Mouse (Mus musculus) ES-E14 (cell line): ENCODE measurements around the gene Foxp1. TPM values are rescaled to one million over a fixed set of nuclear protein-coding genes. Genes with fewer than 3 reads are reported as not detected.

Experiments used
- DNase-seq: peaks from one replicate; pipeline ENCODE4 v3.0.0-alpha.2; 2013; ENCODE audit warnings: low read depth, low spot score
- H3K27ac ChIP-seq: 2 replicates; pipeline ENCODE4 v1.5.1; 2012; ENCODE audit warnings: low read depth, mild to moderate bottlenecking, low read length, moderate library complexity, mixed read lengths; ENCODE audit not compliant: poor library complexity, insufficient read depth, severe bottlenecking
- H3K36me3 ChIP-seq: 2 replicates; pipeline ENCODE4 v1.6.1; 2012; ENCODE audit warnings: mild to moderate bottlenecking, low read length, moderate library complexity, mixed read lengths; ENCODE audit not compliant: control insufficient read depth, poor library complexity, insufficient read depth, severe bottlenecking
- H3K4me1 ChIP-seq, 2 experiments: fragments of 150-350 bp in 1 of 2; sonication (generic) in 1 of 2; 2 replicates each; pipeline ENCODE4 v1.6.1; 2012; ENCODE audit warnings: low read length in 2 of 2, mild to moderate bottlenecking in 1 of 2, mixed read lengths in 1 of 2; ENCODE audit not compliant: control insufficient read depth in 2 of 2, insufficient read depth in 2 of 2, poor library complexity in 1 of 2
- H3K4me3 ChIP-seq, 2 experiments: fragments of 150-350 bp in 1 of 2; sonication (generic) in 1 of 2; 2 replicates each; pipeline ENCODE4 v1.5.1; 2012; ENCODE audit warnings: low read length in 2 of 2, low read depth in 1 of 2, mild to moderate bottlenecking in 1 of 2, mixed read lengths in 1 of 2; ENCODE audit not compliant: insufficient read depth in 1 of 2, poor library complexity in 1 of 2, severe bottlenecking in 1 of 2
- H3K9ac ChIP-seq: 2 replicates; pipeline ENCODE4 v1.6.1; 2012; ENCODE audit warnings: low read depth, mild to moderate bottlenecking, low read length, mixed read lengths; ENCODE audit not compliant: poor library complexity, insufficient read depth, severe bottlenecking
- H3K9me3 ChIP-seq: fragments of 150-350 bp; sonication (generic); 2 replicates; pipeline ENCODE4 v1.6.1; 2012; ENCODE audit warnings: low read depth, mild to moderate bottlenecking, low read length; ENCODE audit not compliant: control insufficient read depth, insufficient read depth
- CHD2 ChIP-seq: IDR thresholded peaks from 2 replicates; pipeline ENCODE4 v1.6.1; 2014; ENCODE audit warnings: mild to moderate bottlenecking, low read depth, low read length, inconsistent platforms
- HCFC1 ChIP-seq: IDR thresholded peaks from 2 replicates; pipeline ENCODE4 v1.6.1; 2012; ENCODE audit warnings: low read length, inconsistent platforms, borderline replicate concordance; ENCODE audit not compliant: insufficient read depth
- MAFK ChIP-seq: IDR thresholded peaks from 2 replicates; pipeline ENCODE4 v1.6.1; 2014; ENCODE audit warnings: mild to moderate bottlenecking, low read depth, low read length, inconsistent platforms; ENCODE audit not compliant: insufficient read depth
- ZC3H11A ChIP-seq: IDR thresholded peaks from 2 replicates; pipeline ENCODE4 v1.6.1; 2012; ENCODE audit warnings: low read depth, mild to moderate bottlenecking, inconsistent platforms, low read length, borderline replicate concordance
- ZNF384 ChIP-seq: IDR thresholded peaks from 2 replicates; pipeline ENCODE4 v1.6.1; 2012; ENCODE audit warnings: low read depth, low read length, inconsistent platforms
- in situ Hi-C, 2 experiments: fragments of 600-800 bp; cut with MboI; formaldehyde crosslinking; loops; one replicate each; pipeline ENCODE4 v1.15.1; 2025; ENCODE audit warnings: low sequenced_read_pairs in 2 of 2, inconsistent platforms in 1 of 2; ENCODE audit not compliant: unreplicated experiment in 2 of 2
- total RNA-seq: library from RNA; depleted of rRNA; stranded (reverse); fragments of 300-350 nt; gene quantifications from 2 replicates; pipeline ENCODE4 v1.2.3, GENCODE M21; 2012

Gene Foxp1
- total RNA-seq, 1 experiment = 70.0 TPM

- no peak overlapping the region for H3K9ac ChIP-seq
- H3K27ac ChIP-seq = no peak overlapping the region
- peaks cover 10% of the 10 kb centered on the region for H3K36me3 ChIP-seq
- H3K4me1 ChIP-seq = no peaks in the 10 kb centered on the region
- no peaks in the 10 kb centered on the region for H3K9me3 ChIP-seq
- DNase-seq = no peak
- TF ChIP-seq HCFC1 = no peak
- no peak for TF ChIP-seq ZNF384
- no peak for TF ChIP-seq ZC3H11A
- no peak for TF ChIP-seq MAFK
- no peak for TF ChIP-seq CHD2
- in situ Hi-C loops = no loop called here
- H3K4me3 ChIP-seq = no peak overlapping the region
Measured at GRCm38 (mm10) chr6:98980001-98980400, 542.5 kb downstream of the Foxp1 start.

DNA sequence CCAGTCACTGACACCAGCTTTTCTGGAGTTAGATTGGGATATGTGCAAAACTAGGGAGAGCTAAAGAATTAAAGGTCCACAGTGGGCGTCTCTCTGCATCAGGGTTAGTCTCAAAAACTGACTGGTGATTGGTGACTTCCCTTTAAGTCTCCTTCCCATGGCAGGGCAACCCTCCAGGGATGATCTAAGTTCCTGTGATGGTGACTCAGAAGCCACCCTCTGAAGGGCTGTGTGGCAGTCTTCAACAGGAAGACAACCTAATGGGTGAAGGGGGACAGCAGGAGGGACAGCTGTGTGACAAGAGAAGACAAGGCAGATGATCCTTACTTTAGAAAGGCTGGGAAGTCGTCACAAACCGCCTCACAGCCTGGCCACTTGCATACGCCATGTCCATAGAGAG is 544.7 kb downstream of the Foxp1 start:
- no peak for DNase-seq
- in situ Hi-C loops = no loop called here
- no peak overlapping the region for H3K27ac ChIP-seq
- no peak for TF ChIP-seq MAFK
- H3K9me3 ChIP-seq = no peaks in the 10 kb centered on the region
- no peak overlapping the region for H3K9ac ChIP-seq
- no peaks in the 10 kb centered on the region for H3K4me1 ChIP-seq
- H3K36me3 ChIP-seq = peaks cover 16% of the 10 kb centered on the region
- no peak overlapping the region for H3K4me3 ChIP-seq

DNA sequence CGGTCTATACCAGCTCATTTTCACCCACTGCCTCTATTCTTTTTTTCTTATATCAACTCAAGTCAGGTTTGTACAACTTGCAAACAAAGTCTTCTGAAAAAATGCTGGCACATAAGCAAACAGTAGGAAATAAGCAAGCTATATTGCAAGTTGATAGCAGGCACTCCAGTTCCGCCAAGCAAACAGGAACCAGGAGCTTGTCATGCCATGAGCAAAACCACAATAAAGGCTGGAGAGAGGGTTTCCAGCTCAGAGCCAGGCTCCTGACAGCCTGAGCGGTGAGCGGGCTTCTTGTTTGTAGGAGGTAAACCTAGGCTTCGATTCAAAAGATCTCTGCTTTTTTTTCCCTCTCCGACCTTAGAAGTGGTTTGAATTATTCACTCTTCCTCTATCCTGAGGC is 546.6 kb downstream of the Foxp1 start:
- H3K27ac ChIP-seq = no peak overlapping the region
- no peak for DNase-seq
- no peaks in the 10 kb centered on the region for H3K9me3 ChIP-seq
- no peak overlapping the region for H3K4me3 ChIP-seq
- TF ChIP-seq MAFK (no peak), HCFC1 (no peak), ZNF384 (no peak), CHD2 (no peak), ZC3H11A (no peak)
- no peak overlapping the region for H3K9ac ChIP-seq
- peaks cover 16% of the 10 kb centered on the region for H3K36me3 ChIP-seq
- H3K4me1 ChIP-seq = no peaks in the 10 kb centered on the region; a peak in 1 of 4 replicates
- in situ Hi-C loops = no loop called here

DNA sequence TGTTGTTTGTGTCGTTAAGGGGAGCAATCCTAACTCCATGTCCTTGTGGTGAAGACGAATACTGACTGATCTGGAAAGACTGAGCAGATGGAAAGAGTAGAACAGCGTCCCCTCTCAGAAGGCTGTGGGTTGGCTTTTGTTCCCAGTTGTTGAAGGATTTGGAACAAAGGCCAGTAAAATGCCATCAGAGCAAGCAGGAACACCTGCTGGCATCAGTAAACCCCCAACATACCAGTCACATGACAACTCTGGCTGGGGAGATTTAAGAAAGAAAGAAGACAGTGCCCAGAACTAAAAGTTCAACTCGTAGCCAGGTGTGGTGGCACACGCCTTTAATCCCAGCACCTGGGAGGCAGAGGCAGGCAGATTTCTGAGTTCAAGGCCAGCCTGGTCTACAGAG is 549.1 kb downstream of the Foxp1 start:
- no peaks in the 10 kb centered on the region; a peak in 1 of 4 replicates for H3K4me1 ChIP-seq
- H3K9me3 ChIP-seq = no peaks in the 10 kb centered on the region
- TF ChIP-seq HCFC1 (no peak), CHD2 (no peak), MAFK (no peak), ZNF384 (no peak), ZC3H11A (no peak)
- peaks cover 17% of the 10 kb centered on the region for H3K36me3 ChIP-seq
- no peak overlapping the region for H3K4me3 ChIP-seq
- DNase-seq = no peak
- no peak overlapping the region for H3K27ac ChIP-seq
- in situ Hi-C loops = no loop called here
- H3K9ac ChIP-seq = no peak overlapping the region

DNA sequence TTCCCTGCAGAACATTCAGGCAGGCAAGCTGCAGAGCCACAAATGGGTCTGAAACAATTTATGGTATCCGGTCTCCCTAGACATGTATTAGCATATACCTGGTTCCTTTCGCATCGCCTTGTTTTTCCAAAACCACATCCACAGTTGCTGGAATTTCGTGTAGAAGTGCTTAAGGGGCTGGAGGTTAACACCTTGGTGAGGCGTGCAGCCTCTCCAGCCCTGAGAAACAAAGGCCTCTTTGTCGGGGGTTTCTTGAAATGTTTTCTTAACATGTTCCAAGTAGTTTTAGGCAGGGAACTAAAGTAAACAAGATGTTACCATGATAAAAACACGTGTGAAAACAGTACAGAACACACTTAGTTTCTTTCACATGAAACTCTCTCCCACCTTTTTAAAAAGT is 550.1 kb downstream of the Foxp1 start:
- H3K27ac ChIP-seq = no peak overlapping the region
- in situ Hi-C loops = no loop called here
- H3K36me3 ChIP-seq = peaks cover 13% of the 10 kb centered on the region
- DNase-seq = no peak
- no peaks in the 10 kb centered on the region for H3K9me3 ChIP-seq
- no peaks in the 10 kb centered on the region; a peak in 1 of 4 replicates for H3K4me1 ChIP-seq
- H3K4me3 ChIP-seq = no peak overlapping the region
- TF ChIP-seq ZC3H11A (no peak), HCFC1 (no peak), MAFK (no peak), ZNF384 (no peak), CHD2 (no peak)
- H3K9ac ChIP-seq = no peak overlapping the region
